Mouse (Mus musculus) cerebellum, adult 18-20 months (tissue): Measurements from ENCODE around the gene Car12.
"Not testable (repeated sequence)": the region's sequence is repeated elsewhere in the genome, so short reads cannot be mapped to it uniquely, and the experiment has no call there.

Experiments
- DNase-seq, 2 experiments: peaks; one replicate each; pipeline ENCODE4 v3.0.0; 2021

Car12 gene

DNA sequence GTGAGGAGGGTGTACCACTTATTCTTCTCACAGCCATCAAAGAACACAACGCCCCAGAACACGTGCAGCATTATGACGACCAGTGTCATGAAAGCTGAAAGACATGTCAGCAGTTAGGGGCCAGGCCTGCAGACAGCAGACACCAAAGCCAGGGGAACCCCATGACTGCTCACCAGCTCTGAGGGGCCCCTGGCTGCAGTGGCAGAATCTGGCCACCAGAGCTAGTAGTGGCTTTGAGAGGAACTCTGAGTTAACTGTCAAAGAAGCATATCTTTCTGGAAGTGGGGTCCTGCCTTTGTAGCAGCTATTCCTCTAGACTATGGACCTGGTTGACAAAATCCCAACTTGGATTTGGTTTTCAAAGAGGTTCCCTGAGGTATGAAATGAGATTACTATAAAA lies 71.1 kb downstream of the Car12 start:
- not testable (repeated sequence) for DNase-seq

- DNase-seq: peak; percentile 33 to 47
These were observed 74.3 kb downstream of the Car12 start for GRCm38 (mm10) chr9:66787821-66788220.

DNA sequence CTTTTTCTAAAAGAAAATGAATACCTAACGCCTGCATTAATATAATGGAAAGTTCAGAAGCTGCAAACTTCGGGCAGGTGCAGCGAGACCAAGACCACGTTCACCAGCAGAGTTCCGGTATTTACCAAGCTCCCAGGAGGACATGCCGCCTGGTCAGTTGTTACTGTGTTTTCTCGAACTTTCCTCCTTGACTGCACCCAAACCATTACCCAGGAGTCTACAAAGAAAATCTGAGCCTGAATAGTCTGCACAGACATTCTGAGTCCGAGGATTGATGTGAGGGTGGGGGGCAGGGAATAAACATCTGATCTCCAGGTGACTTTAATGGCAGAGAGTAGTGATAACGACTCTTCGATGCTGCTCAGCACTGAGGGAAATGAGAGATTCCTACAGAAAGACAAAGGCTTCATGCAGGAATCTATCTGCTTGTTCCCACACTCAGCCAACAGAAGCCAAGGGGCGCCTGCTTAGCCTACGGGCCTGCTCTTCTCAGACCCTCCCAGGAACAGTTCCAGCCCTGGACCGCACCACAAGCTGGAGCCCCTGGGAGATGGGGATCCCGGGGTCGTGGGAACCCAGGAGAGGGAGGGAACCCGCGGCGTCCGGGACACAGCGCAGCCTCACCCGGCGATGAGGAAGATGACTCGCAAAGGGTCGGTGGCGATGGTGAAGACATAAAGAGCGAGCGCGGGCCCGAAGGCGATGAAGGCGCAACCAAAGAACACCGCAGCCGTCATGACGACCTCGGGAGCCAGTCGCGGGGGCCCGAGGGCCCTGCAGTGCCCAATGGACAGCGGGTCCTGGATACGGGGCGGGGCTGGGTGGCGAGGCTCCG lies 81.4 kb downstream of the Car12 start:
- peak; percentile 18 to 40 for DNase-seq

- DNase-seq: peak; percentile 97 to 99
These were observed 82.2 kb downstream of the Car12 start, which contains the start of gene Aph1b for GRCm38 (mm10) chr9:66795464-66796324. Gene Aph1b, minus strand, starts transcription at chr9:66795490.

- DNase-seq: no peak
These were observed 83.3 kb downstream of the Car12 start, which contains the start of gene Gm10647 for GRCm38 (mm10) chr9:66796739-66797138. Gene Gm10647, plus strand, starts transcription at chr9:66797039.

DNA sequence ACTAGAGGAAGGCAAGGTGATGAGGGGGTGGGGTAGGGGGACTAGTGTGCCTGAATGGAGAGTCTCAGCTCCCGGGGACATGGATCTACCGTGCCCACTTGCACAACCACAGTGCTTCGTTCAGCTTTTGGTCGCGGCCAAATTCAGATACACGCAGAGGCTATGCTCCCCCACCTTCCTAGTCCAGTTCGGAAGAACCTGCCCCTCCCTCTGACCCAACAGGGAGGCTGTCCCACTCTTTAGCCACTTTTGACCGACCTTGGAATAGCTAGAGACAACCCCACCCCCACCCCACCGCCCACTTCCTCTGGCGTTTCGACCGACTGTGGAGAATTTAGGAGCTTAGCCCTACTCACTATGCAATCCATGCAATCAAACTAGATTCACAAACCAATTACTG lies 88.5 kb downstream of the Car12 start:
- no peak for DNase-seq

DNA sequence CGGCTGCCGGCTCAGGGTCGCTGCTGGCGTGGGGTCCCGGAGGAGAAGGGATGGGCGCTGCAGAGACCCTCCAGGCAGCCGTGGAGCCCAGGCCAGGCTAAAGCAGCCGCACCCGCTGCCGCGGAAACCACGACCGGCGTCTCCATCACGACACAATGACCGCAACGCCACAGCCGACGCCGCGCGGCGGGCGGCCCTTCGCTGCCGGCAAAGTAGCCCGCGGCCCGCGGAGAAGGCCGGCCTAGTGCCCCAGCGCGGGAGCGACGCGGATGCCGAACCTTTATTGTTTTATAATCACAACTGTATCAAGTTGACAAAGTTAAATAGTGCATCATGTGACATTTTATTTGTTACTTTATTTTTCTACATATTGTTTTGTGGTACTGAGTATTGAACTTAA lies 92.5 kb downstream of the Car12 start:
- DNase-seq: not testable (repeated sequence)

DNA sequence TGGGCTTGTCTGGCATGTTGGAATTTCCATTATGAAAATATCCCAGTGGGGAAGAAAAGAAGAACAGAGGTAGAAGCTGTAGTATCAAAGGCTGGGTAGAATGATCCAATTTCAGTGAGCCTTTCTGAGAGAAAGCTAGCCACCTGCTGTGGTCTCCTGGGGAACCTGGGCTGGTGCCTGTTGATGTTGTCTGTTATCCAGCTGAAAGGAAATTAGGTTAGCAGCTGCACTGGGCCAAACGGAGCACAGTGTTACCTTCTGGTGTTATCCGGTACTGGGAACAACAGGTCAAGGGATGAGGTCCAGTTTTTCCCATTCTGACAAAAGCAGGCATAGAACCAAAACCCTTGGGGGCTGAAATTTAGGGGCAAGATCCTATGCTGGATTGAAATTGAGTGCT lies 99.9 kb downstream of the Car12 start:
- no peak for DNase-seq
